Mouse (Mus musculus): ENCODE results near the gene Rsbn1l. TPM values are rescaled to one million over a fixed set of nuclear protein-coding genes. Genes with fewer than 3 reads are reported as not detected.

Gene Rsbn1l
- total and polyA plus RNA-seq, 3 experiments = 8.1 to 20.2 (median 17.0) TPM

GRCm38 (mm10) chr5:20919566-20919965 lies 36.6 kb downstream of the Rsbn1l start:
- Histone ChIP-seq H3K9ac (ENCODE audit: insufficient read depth, low read depth) (no peak overlapping the region), H3K79me2 (replicated peaks; ENCODE audit: control insufficient read depth, extremely low read depth, insufficient read depth, poor library complexity, severe bottlenecking) (peaks cover 34% of the 10 kb centered on the region), H3K36me3 (replicated peaks in 1 of 2; ENCODE audit: control insufficient read depth in 1 of 2, insufficient read depth in 1 of 2, low read length in 1 of 2) (peaks cover 8 to 51% of the 10 kb centered on the region in 2 experiments), H3K27ac (ENCODE audit: insufficient read depth, low read depth) (no peak overlapping the region), H3K4me1 (ENCODE audit: control insufficient read depth in 1 of 2, insufficient read depth in 2 of 2) (peaks cover 0 to 28% of the 10 kb centered on the region in 2 experiments; a peak in 2 of 4 replicates), H3K9me3 (replicated peaks; ENCODE audit: low read length) (no peaks in the 10 kb centered on the region), H3K27me3 (replicated peaks) (no peaks in the 10 kb centered on the region), H3K4me3 (replicated peaks in 1 of 3; ENCODE audit: low read depth in 2 of 3, low read length in 2 of 3, poor library complexity in 1 of 3) (no peak overlapping the region), H3K4me2 (ENCODE audit: insufficient read depth, low read depth, poor library complexity, severe bottlenecking) (no peak overlapping the region)
- in situ Hi-C loops (cut with MboI; ENCODE audit: low pct_ligation_motif_present, low pct_unique_long_range_greater_than_20kb, low sequenced_read_pairs) (loop anchor here (10.0 kb wide), 1 partner anchor 45 kb away; no protein-coding TSS in a partner anchor), dilution Hi-C loops (cut with MboI; ENCODE audit: extremely low pct_ligation_motif_present, extremely low pct_unique_long_range_greater_than_20kb, low sequenced_read_pairs) (no loop called here)
- no peak for DNase-seq (ENCODE audit: extremely low read depth)
- no peak for TF ChIP-seq TCF12 (IDR thresholded peaks at IDR 0.05; ENCODE audit: low read depth, low read length)

DNA sequence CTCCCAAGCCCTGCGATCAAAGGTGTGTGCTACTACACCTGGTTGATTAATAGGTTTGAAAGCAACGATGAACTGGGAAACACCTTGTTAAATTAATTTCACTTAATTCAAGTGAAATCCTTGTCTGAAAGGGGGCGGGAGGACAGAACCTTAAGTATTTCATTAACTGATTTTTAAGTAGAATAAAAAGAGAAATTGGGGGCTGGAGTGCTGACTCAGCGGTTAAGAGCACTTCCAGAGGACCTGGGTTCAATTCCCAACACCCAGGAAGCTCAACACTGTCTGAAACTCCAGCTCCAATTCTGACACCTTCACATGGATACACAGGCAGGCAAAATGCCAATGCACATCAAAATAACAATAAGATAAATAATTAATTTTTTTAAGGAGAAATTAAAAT lies 37.2 kb downstream of the Rsbn1l start:
- Histone ChIP-seq H3K9me3 (replicated peaks; ENCODE audit: low read length) (no peaks in the 10 kb centered on the region), H3K27ac (ENCODE audit: insufficient read depth, low read depth) (no peak overlapping the region), H3K36me3 (replicated peaks in 1 of 2; ENCODE audit: control insufficient read depth in 1 of 2, insufficient read depth in 1 of 2, low read length in 1 of 2) (peaks cover 10 to 54% of the 10 kb centered on the region in 2 experiments), H3K79me2 (replicated peaks; ENCODE audit: control insufficient read depth, extremely low read depth, insufficient read depth, poor library complexity, severe bottlenecking) (peaks cover 37% of the 10 kb centered on the region), H3K4me1 (ENCODE audit: control insufficient read depth in 1 of 2, insufficient read depth in 2 of 2) (peaks cover 0 to 30% of the 10 kb centered on the region in 2 experiments; a peak in 2 of 4 replicates), H3K27me3 (replicated peaks) (no peaks in the 10 kb centered on the region), H3K4me2 (ENCODE audit: insufficient read depth, low read depth, poor library complexity, severe bottlenecking) (no peak overlapping the region), H3K9ac (ENCODE audit: insufficient read depth, low read depth) (no peak overlapping the region), H3K4me3 (replicated peaks in 1 of 3; ENCODE audit: low read depth in 2 of 3, low read length in 2 of 3, poor library complexity in 1 of 3) (no peak overlapping the region)
- dilution Hi-C loops (cut with MboI; ENCODE audit: extremely low pct_ligation_motif_present, extremely low pct_unique_long_range_greater_than_20kb, low sequenced_read_pairs) (no loop called here), in situ Hi-C loops (cut with MboI; ENCODE audit: low pct_ligation_motif_present, low pct_unique_long_range_greater_than_20kb, low sequenced_read_pairs) (loop anchor here (10.0 kb wide), 1 partner anchor 46 kb away; no protein-coding TSS in a partner anchor)
- TF ChIP-seq UBTF (IDR thresholded peaks at IDR 0.05; ENCODE audit: low read depth, low read length) = no peak
- TF ChIP-seq MAFK (IDR thresholded peaks at IDR 0.05; ENCODE audit: insufficient replicate concordance, low read length) = peak; percentile 82
- TF ChIP-seq ZMIZ1 (IDR thresholded peaks at IDR 0.05; ENCODE audit: low read depth, low read length) = no peak
- TF ChIP-seq TCF12 (IDR thresholded peaks at IDR 0.05; ENCODE audit: low read depth, low read length) = no peak
- no peak for TF ChIP-seq ZNF384 (IDR thresholded peaks at IDR 0.05; ENCODE audit: low read depth, low read length)
- no peak for TF ChIP-seq POLR2A (IDR thresholded peaks at IDR 0.05; ENCODE audit: low read depth, low read length)
- TF ChIP-seq KAT2A (IDR thresholded peaks at IDR 0.05; ENCODE audit: insufficient replicate concordance, low read length) = no peak
- DNase-seq (ENCODE audit: extremely low read depth) = no peak

DNA sequence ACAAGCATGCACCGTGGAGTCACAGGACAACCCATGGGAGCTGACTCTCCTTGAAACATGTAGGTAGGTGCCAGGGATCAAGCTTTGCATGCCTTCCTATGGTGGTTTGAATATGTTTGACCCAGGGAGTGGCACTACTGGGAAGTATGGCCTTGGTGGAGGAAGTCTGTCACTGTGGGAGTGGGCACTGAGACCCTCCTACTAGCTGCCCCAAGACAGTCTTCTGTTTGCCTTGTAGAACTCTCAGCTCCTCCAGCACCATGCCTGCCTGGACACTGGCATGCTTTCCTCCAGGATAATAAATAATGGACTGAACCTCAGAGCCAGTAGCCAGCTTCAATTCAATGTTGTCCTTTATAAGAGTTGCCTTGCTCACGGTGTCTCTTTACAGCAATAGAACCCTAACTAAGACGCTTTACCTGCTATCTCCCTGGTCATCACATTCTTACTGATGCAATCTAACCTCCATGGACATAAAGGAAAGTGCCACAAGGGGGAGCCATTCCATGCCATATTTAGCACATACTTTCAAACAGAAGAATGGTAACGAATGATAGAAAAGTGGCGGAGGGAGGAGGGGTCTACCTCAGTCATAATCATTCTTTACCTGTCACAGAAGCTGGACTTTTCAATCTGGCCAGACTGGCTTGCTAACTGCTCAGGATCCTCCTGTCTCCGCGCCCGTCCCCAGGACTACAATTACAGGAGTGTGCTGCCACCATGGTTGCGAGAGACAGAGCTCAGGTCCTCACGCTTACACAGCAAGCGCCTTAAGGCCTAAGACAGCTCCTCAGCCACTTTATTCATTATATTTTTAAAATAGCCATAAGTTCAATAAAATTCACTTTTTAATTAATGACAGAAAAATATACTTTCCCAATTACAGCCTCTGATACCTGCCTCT lies 42.6 kb downstream of the Rsbn1l start:
- Histone ChIP-seq H3K4me3 (replicated peaks in 1 of 3; ENCODE audit: low read depth in 2 of 3, low read length in 2 of 3, poor library complexity in 1 of 3) (peak overlapping the region in 1 of 3 experiments; percentile 20), H3K4me1 (ENCODE audit: control insufficient read depth in 1 of 2, insufficient read depth in 2 of 2) (peaks cover 0 to 69% of the 10 kb centered on the region in 2 experiments), H3K4me2 (ENCODE audit: insufficient read depth, low read depth, poor library complexity, severe bottlenecking) (peak overlapping the region; percentile 17; the same call in 1 of the 2 replicates), H3K79me2 (replicated peaks; ENCODE audit: control insufficient read depth, extremely low read depth, insufficient read depth, poor library complexity, severe bottlenecking) (peaks cover 45% of the 10 kb centered on the region), H3K27ac (ENCODE audit: insufficient read depth, low read depth) (peak overlapping the region; percentile 87), H3K36me3 (replicated peaks in 1 of 2; ENCODE audit: control insufficient read depth in 1 of 2, insufficient read depth in 1 of 2, low read length in 1 of 2) (peaks cover 3 to 31% of the 10 kb centered on the region in 2 experiments), H3K9ac (ENCODE audit: insufficient read depth, low read depth) (no peak overlapping the region), H3K9me3 (replicated peaks; ENCODE audit: low read length) (no peaks in the 10 kb centered on the region), H3K27me3 (replicated peaks) (no peaks in the 10 kb centered on the region)
- dilution Hi-C loops (cut with MboI; ENCODE audit: extremely low pct_ligation_motif_present, extremely low pct_unique_long_range_greater_than_20kb, low sequenced_read_pairs) (no loop called here), in situ Hi-C loops (cut with MboI; ENCODE audit: low pct_ligation_motif_present, low pct_unique_long_range_greater_than_20kb, low sequenced_read_pairs) (loop anchor here (10.0 kb wide), 1 partner anchor 51 kb away; no protein-coding TSS in a partner anchor)
- DNase-seq (ENCODE audit: extremely low read depth) = peak; percentile 88
- TF ChIP-seq MYC (IDR thresholded peaks at IDR 0.05; ENCODE audit: low read depth, low read length) = peak; percentile 41; the same call in 1 of the 2 replicates
- TF ChIP-seq TBP (conservative IDR thresholded peaks at IDR 0.05; ENCODE audit: low read depth, low read length) = 0 out of 2 replicates have a peak, but pooled peaks have one; percentile 13
- peak; percentile 83 for TF ChIP-seq SMC3 (IDR thresholded peaks at IDR 0.05; ENCODE audit: low read depth, low read length)
- TF ChIP-seq MXI1 (IDR thresholded peaks at IDR 0.05; ENCODE audit: low read depth, low read length) = 0 out of 2 replicates have a peak, but pooled peaks have one; percentile 24
- TF ChIP-seq HCFC1 (IDR thresholded peaks at IDR 0.05; ENCODE audit: low read depth, low read length) = no peak
- TF ChIP-seq CTCF (conservative IDR thresholded peaks at IDR 0.05 in 1 of 2, IDR thresholded peaks at IDR 0.05 in 1 of 2; ENCODE audit: low read depth in 2 of 2, low read length in 2 of 2) = peak; percentile 77 to 83
- peak; percentile 66 for TF ChIP-seq MEF2A (IDR thresholded peaks at IDR 0.05; ENCODE audit: borderline replicate concordance, low read depth, low read length)
- TF ChIP-seq MAX (IDR thresholded peaks at IDR 0.05; ENCODE audit: low read length) = peak; percentile 15; the same call in 1 of the 2 replicates
- TF ChIP-seq RAD21 (IDR thresholded peaks at IDR 0.05; ENCODE audit: low read depth, low read length) = peak; percentile 70
- TF ChIP-seq NRF1 (IDR thresholded peaks at IDR 0.05; ENCODE audit: low read depth, low read length) = no peak
- TF ChIP-seq IRF4 (IDR thresholded peaks at IDR 0.05; ENCODE audit: low read depth, low read length) = peak; percentile 31; the same call in 1 of the 2 replicates
- no peak for TF ChIP-seq TCF12 (IDR thresholded peaks at IDR 0.05; ENCODE audit: low read depth, low read length)

All from CH12.LX (cell line).